In genomic region chr11:97352027-97352684, GRCm38 (mm10) we compare ENCODE assay signal across 14 mouse cellular contexts. TPM values are rescaled to one million over a fixed set of nuclear protein-coding genes. Genes with fewer than 3 reads are reported as not detected.
DNase-seq lines count a peak whose midpoint lies in the region; ATAC-seq and TF ChIP-seq lines count a peak whose summit lies in the region.
"Had no signal": no experiment of that assay in that cellular context is flagged by ENCODE, and none has a peak within 500 bp of the region (broad histone marks: within the 10 kb centered on the region; RNA-seq: fewer than 3 reads in every experiment).

Gene Gpr179, minus strand, starts transcription at chr11:97352077.

- no peaks in the 10 kb centered on the region for H3K27me3 ChIP-seq in heart, adult 2 months (ENCODE audit: control insufficient read depth, insufficient read depth, low read length)
- no peaks in the 10 kb centered on the region for H3K27me3 ChIP-seq in midbrain, embryonic 13.5 days
- no peaks in the 10 kb centered on the region for H3K27me3 ChIP-seq in midbrain, embryonic 11.5 days (ENCODE audit: control insufficient read depth, insufficient read depth, low read length)
- H3K27me3 ChIP-seq in hindbrain, embryonic 14.5 days (ENCODE audit: control insufficient read depth, insufficient read depth, low read length): no peaks in the 10 kb centered on the region
- H3K27me3 ChIP-seq in neural tube, embryonic 13.5 days: no peaks in the 10 kb centered on the region
- H3K27me3 ChIP-seq: embryonic facial prominence, embryonic 13.5 days had no signal

- H3K4me1 ChIP-seq in heart, adult 2 months (ENCODE audit: control insufficient read depth, insufficient read depth, low read length): peaks cover 1% of the 10 kb centered on the region; the same call in 1 of the 2 replicates
- H3K4me1 ChIP-seq in midbrain, embryonic 13.5 days (replicated peaks): peaks cover 30% of the 10 kb centered on the region
- peaks cover 5% of the 10 kb centered on the region for H3K4me1 ChIP-seq in midbrain, embryonic 11.5 days (ENCODE audit: control insufficient read depth, insufficient read depth, low read length)
- peaks cover 27% of the 10 kb centered on the region; the same call in 1 of the 2 replicates for H3K4me1 ChIP-seq in hindbrain, embryonic 14.5 days (replicated peaks; ENCODE audit: control insufficient read depth, insufficient read depth, low read length)
- H3K4me1 ChIP-seq in neural tube, embryonic 13.5 days (replicated peaks): peaks cover 38% of the 10 kb centered on the region

- 82% methylated on average over 3 of the region's 3 CpGs for WGBS in heart, adult 2 months
- 55% methylated on average over 3 of the region's 3 CpGs for WGBS in midbrain, embryonic 13.5 days
- WGBS in midbrain, embryonic 11.5 days: 65% methylated on average over 3 of the region's 3 CpGs
- 52% methylated on average over 3 of the region's 3 CpGs for WGBS in hindbrain, embryonic 14.5 days
- WGBS in neural tube, embryonic 13.5 days: 55% methylated on average over 3 of the region's 3 CpGs

- no peaks in the 10 kb centered on the region for H3K36me3 ChIP-seq in heart, adult 2 months (ENCODE audit: control insufficient read depth, insufficient read depth, low read length)
- H3K36me3 ChIP-seq in midbrain, embryonic 13.5 days: no peaks in the 10 kb centered on the region
- H3K36me3 ChIP-seq in midbrain, embryonic 11.5 days (ENCODE audit: control insufficient read depth, insufficient read depth, low read length): no peaks in the 10 kb centered on the region
- H3K36me3 ChIP-seq in hindbrain, embryonic 14.5 days (replicated peaks; ENCODE audit: control insufficient read depth, insufficient read depth): no peaks in the 10 kb centered on the region
- H3K36me3 ChIP-seq in neural tube, embryonic 13.5 days: no peaks in the 10 kb centered on the region
- H3K36me3 ChIP-seq: embryonic facial prominence, embryonic 13.5 days had no signal

- H3K4me2 ChIP-seq in midbrain, embryonic 13.5 days (replicated peaks): no peak within 1 kb of the TSS
- H3K4me2 ChIP-seq in midbrain, embryonic 11.5 days: no peak within 1 kb of the TSS
- H3K4me2 ChIP-seq in hindbrain, embryonic 14.5 days (replicated peaks): no peak within 1 kb of the TSS
- H3K4me2 ChIP-seq in neural tube, embryonic 13.5 days: no peak within 1 kb of the TSS
- H3K4me2 ChIP-seq: embryonic facial prominence, embryonic 13.5 days had no signal

- no peak for TF ChIP-seq CTCF in heart, adult 2 months (IDR thresholded peaks at IDR 0.05)

- H3K9me3 ChIP-seq in midbrain, embryonic 13.5 days: no peaks in the 10 kb centered on the region
- H3K9me3 ChIP-seq in midbrain, embryonic 11.5 days (ENCODE audit: control insufficient read depth, low read length): no peaks in the 10 kb centered on the region
- no peaks in the 10 kb centered on the region for H3K9me3 ChIP-seq in hindbrain, embryonic 14.5 days (ENCODE audit: control insufficient read depth, low read length)
- H3K9me3 ChIP-seq in neural tube, embryonic 13.5 days: no peaks in the 10 kb centered on the region
- H3K9me3 ChIP-seq: embryonic facial prominence, embryonic 13.5 days had no signal

- no peak for TF ChIP-seq POLR2A in heart, adult 2 months (IDR thresholded peaks at IDR 0.05; ENCODE audit: insufficient read depth, low read depth, low read length)

- TF ChIP-seq EP300 in heart, adult 2 months (IDR thresholded peaks at IDR 0.05; ENCODE audit: insufficient read depth, low read depth, low read length): no peak

- H3K79me2 ChIP-seq in heart, adult 2 months (replicated peaks; ENCODE audit: control insufficient read depth, insufficient read depth, low read length): no peaks in the 10 kb centered on the region

- ATAC-seq in midbrain, embryonic 13.5 days: 0 out of 2 replicates have a peak, but pooled peaks have one; percentile 17
- ATAC-seq in midbrain, embryonic 11.5 days (ENCODE audit: low FRiP score): no peak
- 0 out of 2 replicates have a peak, but pooled peaks have one; percentile 14 for ATAC-seq in hindbrain, embryonic 14.5 days (ENCODE audit: low FRiP score)
- 0 out of 2 replicates have a peak, but pooled peaks have one; percentile 38 for ATAC-seq in neural tube, embryonic 13.5 days (ENCODE audit: low read depth)
- no peak for ATAC-seq in inflammation-experienced regulatory T-cells, adult 6 months

- DNase-seq in heart, adult 11 months: peak; percentile 85
- no peak for DNase-seq in heart, adult 2 months
- no peak for DNase-seq in midbrain, embryonic 11.5 days (ENCODE audit: low spot score, missing footprints)
- DNase-seq in hindbrain, embryonic 14.5 days (ENCODE audit: low spot score): no peak
- no peak for DNase-seq in left cerebral cortex, adult 9 months (ENCODE audit: low spot score in 2 of 2)
- DNase-seq: gastrocnemius, postnatal 14 days; liver; lung, adult 2 months; right cerebral cortex, postnatal 14 days had no signal

- intact Hi-C loops in heart, adult 2 months (cut with DNase I): no loop called here

- H3K4me3 ChIP-seq in heart, adult 2 months: no peak within 1 kb of the TSS
- H3K4me3 ChIP-seq in midbrain, embryonic 13.5 days (replicated peaks): no peak within 1 kb of the TSS
- no peak within 1 kb of the TSS for H3K4me3 ChIP-seq in midbrain, embryonic 11.5 days (ENCODE audit: low read depth, low read length)
- no peak within 1 kb of the TSS for H3K4me3 ChIP-seq in hindbrain, embryonic 14.5 days (replicated peaks; ENCODE audit: low read length)
- H3K4me3 ChIP-seq in neural tube, embryonic 13.5 days: no peak within 1 kb of the TSS
- H3K4me3 ChIP-seq: embryonic facial prominence, embryonic 13.5 days had no signal

- H3K9ac ChIP-seq in heart, adult 2 months (ENCODE audit: low read depth, low read length): no peak within 1 kb of the TSS
- 0 out of 2 replicates have a peak within 1 kb of the TSS, but pooled peaks have one; percentile 41 for H3K9ac ChIP-seq in midbrain, embryonic 13.5 days (replicated peaks)
- no peak within 1 kb of the TSS for H3K9ac ChIP-seq in midbrain, embryonic 11.5 days (ENCODE audit: low read length)
- no peak within 1 kb of the TSS; the same call in 1 of the 2 replicates for H3K9ac ChIP-seq in hindbrain, embryonic 14.5 days
- H3K9ac ChIP-seq in neural tube, embryonic 13.5 days: 0 out of 2 replicates have a peak within 1 kb of the TSS, but pooled peaks have one; percentile 23
- H3K9ac ChIP-seq: embryonic facial prominence, embryonic 13.5 days had no signal

- no peak within 1 kb of the TSS for H3K27ac ChIP-seq in heart, adult 2 months
- no peak within 1 kb of the TSS for H3K27ac ChIP-seq in midbrain, embryonic 13.5 days
- no peak within 1 kb of the TSS for H3K27ac ChIP-seq in midbrain, embryonic 11.5 days (ENCODE audit: low read depth, low read length)
- H3K27ac ChIP-seq in hindbrain, embryonic 14.5 days: no peak within 1 kb of the TSS
- H3K27ac ChIP-seq in neural tube, embryonic 13.5 days (replicated peaks): peak within 1 kb of the TSS; percentile 81

RNA-seq across cellular contexts. Expression of gene Gpr179, which starts in this region (rescaled TPM):
- total RNA-seq in heart, adult 2 months (2021): under 1 TPM; 0.05 to 0.08 TPM
- polyA plus RNA-seq in heart, adult 2 months (2012; rRNA removed): 0.03 TPM in 1 of 2 replicates, not detected in the other
- polyA plus RNA-seq in midbrain, embryonic 13.5 days (2015; fragmentation: Nextera tagmentation; extraction: Ambion mirVana): 0.39 and 0.48 TPM in 2 replicates
- 0.03 TPM in 1 of 2 replicates, not detected in the other for polyA plus RNA-seq in midbrain, embryonic 11.5 days (2014; fragmentation: Nextera tagmentation; extraction: Ambion mirVana)
- 0.23 and 0.50 TPM in 2 replicates for polyA plus RNA-seq in hindbrain, embryonic 14.5 days (2014; fragmentation: Nextera tagmentation; extraction: Ambion mirVana)
- 0.43 and 0.66 TPM in 2 replicates for polyA plus RNA-seq in neural tube, embryonic 13.5 days (2015; fragmentation: Nextera tagmentation; extraction: Ambion mirVana)
- polyA plus RNA-seq in inflammation-experienced regulatory T-cells, adult 6 months (2017; shearing (Covaris generic)): under 1 TPM; 0.18 to 0.37 (median 0.27) TPM
- total RNA-seq: common myeloid progenitor, adult 5-6 weeks had no signal

Comparison
In these comparisons a context has a peak if more than half of its experiments do, and no peak if none do; other contexts are left out.
1. Peak in ATAC-seq and H3K9ac ChIP-seq in midbrain, embryonic 13.5 days; RNA of the gene not detected or under 1 TPM.
2. Peak in ATAC-seq in hindbrain, embryonic 14.5 days; RNA of the gene not detected or under 1 TPM.
3. Peak in ATAC-seq, H3K27ac ChIP-seq and H3K9ac ChIP-seq in neural tube, embryonic 13.5 days; RNA of the gene not detected or under 1 TPM.